Mouse (Mus musculus): ENCODE data around the gene Slc35a3. TPM values are rescaled to one million over a fixed set of nuclear protein-coding genes. Genes with fewer than 3 reads are reported as not detected.
"Not testable (repeated sequence)": the region's sequence is repeated elsewhere in the genome, so short reads cannot be mapped to it uniquely, and the experiment has no call there.

Slc35a3 gene
- polyA plus RNA-seq, 1 experiment from 2014 or later = 10.0 TPM

DNA sequence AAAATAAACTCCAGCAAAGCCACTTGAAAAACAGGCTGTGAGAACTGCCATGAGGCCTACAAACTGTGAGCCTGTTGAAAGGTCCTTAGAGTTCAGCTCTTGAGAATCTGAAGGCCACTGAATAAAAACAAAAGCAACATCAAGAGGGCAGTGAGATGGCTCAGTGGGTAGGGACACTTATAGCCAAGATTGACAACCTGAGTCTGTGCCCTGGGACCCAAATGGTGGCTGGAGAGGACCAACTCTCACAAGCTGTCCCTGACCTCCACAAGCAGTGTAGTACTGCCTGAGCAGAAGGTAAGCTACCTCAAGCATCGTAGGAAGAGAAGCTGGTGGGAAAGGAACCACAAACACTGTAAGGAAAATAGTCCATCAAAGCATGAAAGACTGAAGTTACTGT lies 31.5 kb downstream of the Slc35a3 start, which contains the start of gene Gm43191:
Gene Gm43191, minus strand, starts transcription at position 101 of the 400 bp plus-strand sequence.
- 94% methylated on average over 1 of the region's 1 CpGs for WGBS
- no peak for DNase-seq (ENCODE audit: low spot score)
- H3K9me3 ChIP-seq (ENCODE audit: low read length) = no peaks in the 10 kb centered on the region
- no peaks in the 10 kb centered on the region for H3K27me3 ChIP-seq (replicated peaks; ENCODE audit: insufficient read depth, low read length)
- no peak for TF ChIP-seq EP300 (IDR thresholded peaks at IDR 0.05)
- no peak within 1 kb of the TSS for H3K4me3 ChIP-seq (ENCODE audit: low read depth, low read length)
- H3K9ac ChIP-seq (replicated peaks; ENCODE audit: low read depth) = no peak within 1 kb of the TSS
- no peaks in the 10 kb centered on the region for H3K4me1 ChIP-seq (ENCODE audit: insufficient read depth, low read depth, low read length)
- 0 out of 2 replicates have a peak, but pooled peaks cover 4% of the 10 kb centered on the region for H3K36me3 ChIP-seq (ENCODE audit: insufficient read depth, low read length)
- H3K27ac ChIP-seq (ENCODE audit: low read length) = no peak within 1 kb of the TSS
- no peak within 1 kb of the TSS for H3K4me2 ChIP-seq (replicated peaks; ENCODE audit: low read depth, low read length)
- ATAC-seq = no peak

DNA sequence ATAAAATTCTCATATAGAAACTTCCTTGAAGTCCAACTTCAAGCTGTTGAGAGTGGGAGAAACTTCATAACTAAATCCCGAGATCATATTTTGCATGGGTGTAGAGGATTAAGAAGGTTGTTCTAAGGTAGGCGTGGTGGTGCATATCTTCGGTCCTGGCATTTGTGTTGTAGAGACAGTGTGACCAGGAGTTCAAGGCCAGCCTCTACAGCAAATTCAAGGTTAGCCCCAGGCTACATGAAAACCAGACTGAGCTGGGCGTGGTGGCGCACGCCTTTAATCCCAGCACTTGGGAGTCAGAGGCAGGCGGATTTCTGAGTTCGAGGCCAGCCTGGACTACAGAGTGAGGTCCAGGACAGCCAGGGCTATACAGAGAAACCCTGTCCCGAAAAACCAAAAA lies 48.4 kb downstream of the Slc35a3 start:
- H3K27ac ChIP-seq (ENCODE audit: low read length); H3K9ac ChIP-seq (replicated peaks; ENCODE audit: low read depth); DNase-seq (ENCODE audit: low spot score); H3K36me3 ChIP-seq (ENCODE audit: insufficient read depth, low read length); H3K4me1 ChIP-seq (ENCODE audit: insufficient read depth, low read depth, low read length); H3K4me3 ChIP-seq (ENCODE audit: low read depth, low read length); H3K9me3 ChIP-seq (ENCODE audit: low read length); H3K27me3 ChIP-seq (replicated peaks; ENCODE audit: insufficient read depth, low read length); H3K4me2 ChIP-seq (replicated peaks; ENCODE audit: low read depth, low read length); ATAC-seq: not testable (repeated sequence)
- WGBS = 93% methylated on average over 9 of the region's 9 CpGs

DNA sequence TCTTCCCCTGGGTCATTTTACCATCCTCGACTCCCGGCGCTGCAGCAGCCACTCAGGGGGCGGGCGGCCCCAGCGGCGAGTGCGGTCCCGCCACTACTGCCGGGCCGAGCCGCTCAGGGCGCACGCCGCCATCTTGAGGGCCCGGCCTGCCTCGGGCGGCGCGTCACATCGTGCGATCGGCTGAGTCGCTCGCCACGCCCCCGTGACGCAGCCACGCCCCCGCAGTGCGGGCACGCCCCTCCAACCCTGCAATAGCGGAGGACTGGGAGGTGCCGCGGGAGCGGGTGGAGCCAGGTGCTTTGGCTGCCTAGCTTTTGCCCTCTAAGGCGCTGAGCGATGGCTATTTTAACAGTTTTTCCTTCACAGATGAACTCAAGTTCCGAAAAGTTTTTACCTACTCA lies 50.2 kb downstream of the Slc35a3 start, which contains the start of gene Mfsd14a:
Gene Mfsd14a, minus strand, starts transcription at position 215 of the 401 bp plus-strand sequence.
- TF ChIP-seq CTCF (IDR thresholded peaks at IDR 0.05) (0 out of 2 replicates have a peak, but pooled peaks have one; percentile 8), EP300 (IDR thresholded peaks at IDR 0.05) (no peak)
- DNase-seq (ENCODE audit: low spot score) = peak; percentile 97
- H3K4me3 ChIP-seq (ENCODE audit: low read depth, low read length) = peak within 1 kb of the TSS; percentile 88

DNA sequence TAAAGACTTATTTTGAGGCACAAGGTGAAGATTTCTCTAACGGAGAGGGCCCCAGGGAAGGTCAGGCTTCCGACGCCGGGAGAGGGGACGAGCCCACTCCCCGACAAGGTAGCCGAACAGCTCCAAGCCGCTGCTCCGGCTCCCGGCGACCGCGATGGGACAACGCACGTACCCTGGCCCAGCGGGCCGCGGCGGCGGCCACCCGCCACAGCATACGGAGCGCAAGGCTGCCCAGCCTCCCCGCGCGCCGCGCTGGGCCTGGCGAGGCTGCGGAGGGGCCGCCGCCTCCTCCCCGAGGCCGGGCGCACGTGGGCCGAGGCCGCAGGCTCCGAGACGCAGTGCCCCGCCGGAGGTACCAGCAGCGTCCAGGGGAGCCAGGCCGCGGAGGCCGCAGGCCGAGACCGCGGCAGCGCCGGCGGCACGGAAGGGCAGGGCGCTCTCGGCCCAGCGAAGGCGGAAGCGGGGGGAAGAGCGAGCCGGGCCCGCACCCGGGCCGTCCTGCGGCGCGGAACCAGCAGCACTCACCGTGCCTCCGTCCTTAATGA lies 50.7 kb downstream of the Slc35a3 start:
- WGBS = under 1% methylated on average over 37 of the region's 68 CpGs
- Histone ChIP-seq H3K27me3 (replicated peaks; ENCODE audit: insufficient read depth, low read length) (no peaks in the 10 kb centered on the region), H3K9me3 (ENCODE audit: low read length) (no peaks in the 10 kb centered on the region), H3K4me2 (replicated peaks; ENCODE audit: low read depth, low read length) (peak overlapping the region; percentile 68), H3K4me3 (ENCODE audit: low read depth, low read length) (peak overlapping the region; percentile 88), H3K9ac (replicated peaks; ENCODE audit: low read depth) (peak overlapping the region; percentile 82), H3K36me3 (ENCODE audit: insufficient read depth, low read length) (no peaks in the 10 kb centered on the region), H3K27ac (ENCODE audit: low read length) (peak overlapping the region; percentile 95), H3K4me1 (ENCODE audit: insufficient read depth, low read depth, low read length) (peaks cover 7% of the 10 kb centered on the region; the same call in 1 of the 2 replicates)
- DNase-seq (ENCODE audit: low spot score) (peak; percentile 79), ATAC-seq (peak; percentile 88)
- TF ChIP-seq EP300 (IDR thresholded peaks at IDR 0.05) = no peak
- TF ChIP-seq CTCF (IDR thresholded peaks at IDR 0.05) = no peak

More for the DNA sequence above, 50.2 kb downstream of the Slc35a3 start, which contains the start of gene Mfsd14a:
- WGBS = 2% methylated on average over 32 of the region's 39 CpGs
- no peaks in the 10 kb centered on the region for H3K9me3 ChIP-seq (ENCODE audit: low read length)
- peak; percentile 99 for ATAC-seq
- peak within 1 kb of the TSS; percentile 82 for H3K9ac ChIP-seq (replicated peaks; ENCODE audit: low read depth)
- H3K36me3 ChIP-seq (ENCODE audit: insufficient read depth, low read length) = no peaks in the 10 kb centered on the region
- peak within 1 kb of the TSS; percentile 95 for H3K27ac ChIP-seq (ENCODE audit: low read length)
- H3K27me3 ChIP-seq (replicated peaks; ENCODE audit: insufficient read depth, low read length) = no peaks in the 10 kb centered on the region
- H3K4me1 ChIP-seq (ENCODE audit: insufficient read depth, low read depth, low read length) = peaks cover 4% of the 10 kb centered on the region; the same call in 1 of the 2 replicates
- peak within 1 kb of the TSS; percentile 68 for H3K4me2 ChIP-seq (replicated peaks; ENCODE audit: low read depth, low read length)

DNA sequence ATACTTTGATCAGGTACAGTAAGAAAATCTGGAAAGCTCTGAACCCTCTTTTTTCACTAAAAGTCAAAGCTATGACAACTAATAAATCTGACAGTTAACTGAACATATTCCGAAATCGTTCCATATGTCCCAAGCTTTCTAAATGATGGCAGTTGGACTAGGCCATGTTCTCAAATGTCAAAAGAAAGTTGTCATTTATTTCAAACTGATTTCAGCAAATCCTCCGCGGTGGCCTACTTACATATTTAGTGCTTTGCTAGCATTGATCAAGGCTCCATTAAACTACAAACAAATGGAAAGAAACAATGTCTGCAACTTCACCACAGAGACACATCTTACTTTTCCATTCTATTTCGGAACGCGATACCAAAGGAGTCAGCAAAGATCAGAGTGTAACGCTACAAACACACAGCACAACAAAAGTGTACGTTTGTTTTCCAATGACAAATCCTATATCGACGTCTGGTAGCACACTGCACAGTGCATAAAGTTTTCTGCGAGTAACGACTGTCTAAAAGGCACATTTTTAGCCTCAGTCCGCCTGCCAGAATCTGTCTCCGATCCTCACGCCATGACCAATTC lies 51.3 kb downstream of the Slc35a3 start:
- H3K27me3 ChIP-seq (replicated peaks; ENCODE audit: insufficient read depth, low read length) = no peaks in the 10 kb centered on the region
- no peak for TF ChIP-seq EP300 (IDR thresholded peaks at IDR 0.05)
- no peak for TF ChIP-seq CTCF (IDR thresholded peaks at IDR 0.05)
- peak overlapping the region; percentile 68 for H3K4me2 ChIP-seq (replicated peaks; ENCODE audit: low read depth, low read length)
- H3K4me3 ChIP-seq (ENCODE audit: low read depth, low read length) = peak overlapping the region; percentile 88
- DNase-seq (ENCODE audit: low spot score) (no peak), ATAC-seq (no peak)
- H3K4me1 ChIP-seq (ENCODE audit: insufficient read depth, low read depth, low read length) = peaks cover 12% of the 10 kb centered on the region; the same call in 1 of the 2 replicates
- peak overlapping the region; percentile 82 for H3K9ac ChIP-seq (replicated peaks; ENCODE audit: low read depth)
- 4% methylated on average over 16 of the region's 16 CpGs for WGBS
- H3K27ac ChIP-seq (ENCODE audit: low read length) = peak overlapping the region; percentile 95
- H3K9me3 ChIP-seq (ENCODE audit: low read length) = no peaks in the 10 kb centered on the region
- no peaks in the 10 kb centered on the region for H3K36me3 ChIP-seq (ENCODE audit: insufficient read depth, low read length)

DNA sequence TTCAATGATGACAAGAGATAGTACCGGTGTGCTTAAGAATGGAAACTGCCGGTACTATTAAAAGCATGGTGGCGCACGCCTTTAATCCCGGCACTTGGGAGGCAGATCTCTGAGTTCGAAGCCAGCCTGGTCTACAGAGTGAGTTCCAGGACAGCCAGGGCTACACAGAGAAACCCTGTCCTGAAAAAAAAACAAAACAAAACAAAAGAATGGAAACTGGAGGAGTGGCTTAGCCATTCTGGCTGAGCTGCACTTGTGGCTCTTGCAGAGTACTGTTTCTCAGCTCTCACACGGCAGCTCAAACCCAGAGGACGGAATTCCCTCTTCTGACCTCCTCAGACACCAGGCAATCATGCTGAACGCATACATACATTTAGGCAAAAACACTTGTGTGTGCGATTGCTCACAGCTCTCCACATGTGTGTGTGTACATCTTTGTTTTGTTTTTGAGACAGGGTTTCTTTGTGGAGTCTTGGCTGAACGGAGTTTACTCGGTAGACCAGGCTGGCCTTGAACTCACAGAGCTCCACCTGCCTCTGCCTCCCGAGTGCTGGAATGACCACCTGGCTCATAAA lies 52.7 kb downstream of the Slc35a3 start:
- Histone ChIP-seq H3K4me2 (replicated peaks; ENCODE audit: low read depth, low read length) (no peak overlapping the region), H3K27ac (ENCODE audit: low read length) (no peak overlapping the region), H3K4me1 (ENCODE audit: insufficient read depth, low read depth, low read length) (peaks cover 12% of the 10 kb centered on the region; the same call in 1 of the 2 replicates), H3K9ac (replicated peaks; ENCODE audit: low read depth) (no peak overlapping the region), H3K9me3 (ENCODE audit: low read length) (no peaks in the 10 kb centered on the region), H3K36me3 (ENCODE audit: insufficient read depth, low read length) (no peaks in the 10 kb centered on the region), H3K27me3 (replicated peaks; ENCODE audit: insufficient read depth, low read length) (no peaks in the 10 kb centered on the region), H3K4me3 (ENCODE audit: low read depth, low read length) (no peak overlapping the region)
- WGBS = 70% methylated on average over 13 of the region's 13 CpGs
- DNase-seq (ENCODE audit: low spot score) (no peak), ATAC-seq (no peak)
- TF ChIP-seq EP300 (IDR thresholded peaks at IDR 0.05) = no peak
- no peak for TF ChIP-seq CTCF (IDR thresholded peaks at IDR 0.05)

Measured in lung, postnatal 0 days (tissue).